Mouse (Mus musculus) adrenal gland, adult 8-10 months (tissue): ENCODE results near the gene A430005L14Rik. TPM values are rescaled to one million over a fixed set of nuclear protein-coding genes. Genes with fewer than 3 reads are reported as not detected.
A peak's percentile ranks its signal among the peaks of the same experiment; 100 is the strongest.

Source experiments
- DNase-seq: peaks from one replicate; pipeline ENCODE4 v3.0.0; 2022
- total RNA-seq, 4 experiments: library from RNA; stranded (reverse); gene quantifications; 2 replicates each; pipeline ENCODE4 v1.2.4; 2022

Gene A430005L14Rik
- total RNA-seq, 4 experiments from 2014 or later, result 20.5 to 22.0 (median 21.2) TPM

DNA sequence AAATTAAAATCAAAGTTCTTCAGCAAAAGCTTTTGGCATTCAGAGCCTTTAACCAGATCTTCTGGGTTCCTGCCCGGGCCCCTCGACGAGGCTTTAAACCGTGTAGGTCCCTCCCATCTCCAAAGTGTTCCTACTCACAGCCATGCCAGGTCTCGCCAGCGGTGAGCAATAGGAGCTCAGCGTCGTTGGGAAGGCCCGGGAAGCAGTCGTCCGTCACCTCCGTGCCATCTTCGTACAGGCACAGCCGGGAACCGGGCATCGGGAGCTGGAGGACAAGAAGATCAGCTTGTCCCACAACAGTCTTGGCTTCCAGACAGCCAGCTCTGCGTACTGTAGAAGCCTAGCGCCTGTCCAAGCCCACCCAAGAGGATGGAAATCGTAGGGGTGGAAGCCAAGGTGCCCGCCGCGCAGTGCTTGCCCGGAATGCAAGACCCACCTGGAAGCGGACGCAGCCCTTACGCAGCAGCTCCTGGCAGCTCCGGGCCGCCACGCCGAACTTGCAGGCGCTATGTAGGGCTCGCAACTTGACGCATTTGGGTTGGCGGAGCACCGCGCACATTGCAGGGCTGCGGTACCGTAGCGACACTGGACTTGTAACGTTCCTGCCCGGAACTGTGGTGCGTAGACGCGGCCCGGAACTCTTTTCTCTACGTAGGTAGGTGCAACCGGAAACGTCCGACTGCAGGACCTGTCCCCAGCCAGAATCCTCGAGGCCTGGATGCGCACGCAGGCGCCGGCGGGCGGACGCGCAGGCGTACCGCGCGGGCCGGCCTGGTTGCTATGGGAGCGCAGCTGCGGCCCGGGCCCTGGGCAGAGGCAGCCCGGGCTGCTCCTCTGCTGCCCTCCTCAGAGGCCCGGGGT lies 17.6 kb downstream of the A430005L14Rik start, which contains the start of the genes Dffb and Cep104:
TSS of gene Dffb (minus strand) at position 696 of the 861 bp plus-strand sequence.
TSS of gene Cep104 (plus strand) at position 764 of the 861 bp plus-strand sequence.
- DNase-seq, result peak; percentile 89

GRCm38 (mm10) chr4:153975292-153975662 lies 18.2 kb downstream of the A430005L14Rik start:
- DNase-seq, result no peak

GRCm38 (mm10) chr4:153975768-153976167 lies 18.7 kb downstream of the A430005L14Rik start:
- no peak for DNase-seq

DNA sequence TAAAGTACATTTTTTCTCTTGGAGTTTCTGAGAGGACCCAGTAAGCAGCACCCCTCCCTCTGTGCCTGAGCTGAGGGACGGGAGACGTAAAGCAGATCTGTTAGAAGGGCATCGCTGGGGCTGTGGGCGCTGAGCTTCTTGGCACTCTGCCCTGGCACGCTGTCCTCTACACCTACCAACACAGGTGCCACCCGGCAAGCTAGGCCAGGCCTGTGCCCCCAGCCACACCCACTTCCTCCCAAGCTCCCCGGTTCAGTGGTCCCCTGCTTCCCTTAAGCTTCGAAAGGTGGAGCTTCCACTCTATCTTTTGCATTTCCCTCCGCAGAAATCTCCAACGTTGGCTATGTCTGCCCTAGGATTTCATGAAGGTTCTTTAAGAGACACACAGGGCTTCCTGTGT lies 22.2 kb downstream of the A430005L14Rik start:
- no peak for DNase-seq

GRCm38 (mm10) chr4:153980470-153980869 lies 23.4 kb downstream of the A430005L14Rik start:
- no peak for DNase-seq

- no peak for DNase-seq
Observed at GRCm38 (mm10) chr4:153992715-153993114, 35.7 kb downstream of the A430005L14Rik start.

DNA sequence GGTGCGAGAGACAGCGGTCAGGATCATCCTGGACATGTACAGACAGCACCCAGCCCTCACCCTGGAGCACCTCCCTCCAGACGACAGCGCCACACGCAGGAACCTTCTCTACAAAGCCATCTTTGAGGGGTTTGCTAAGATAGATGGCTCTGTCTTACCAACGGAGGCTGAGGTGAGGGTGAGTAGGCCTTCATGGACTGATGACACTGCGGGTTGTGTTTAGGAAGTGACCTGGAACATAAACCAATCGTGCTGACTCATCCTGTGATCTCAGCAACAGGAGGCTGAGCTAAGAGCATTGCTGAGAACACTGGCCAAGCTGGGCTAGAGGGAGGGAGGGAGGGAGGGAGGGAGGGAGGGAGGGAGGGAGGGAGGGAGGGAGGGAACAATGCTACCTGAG lies 36.5 kb downstream of the A430005L14Rik start:
- DNase-seq, result no peak

GRCm38 (mm10) chr4:154005488-154005887 lies 48.5 kb downstream of the A430005L14Rik start:
- DNase-seq, result no peak

GRCm38 (mm10) chr4:154006264-154006663 lies 49.2 kb downstream of the A430005L14Rik start:
- no peak for DNase-seq

DNA sequence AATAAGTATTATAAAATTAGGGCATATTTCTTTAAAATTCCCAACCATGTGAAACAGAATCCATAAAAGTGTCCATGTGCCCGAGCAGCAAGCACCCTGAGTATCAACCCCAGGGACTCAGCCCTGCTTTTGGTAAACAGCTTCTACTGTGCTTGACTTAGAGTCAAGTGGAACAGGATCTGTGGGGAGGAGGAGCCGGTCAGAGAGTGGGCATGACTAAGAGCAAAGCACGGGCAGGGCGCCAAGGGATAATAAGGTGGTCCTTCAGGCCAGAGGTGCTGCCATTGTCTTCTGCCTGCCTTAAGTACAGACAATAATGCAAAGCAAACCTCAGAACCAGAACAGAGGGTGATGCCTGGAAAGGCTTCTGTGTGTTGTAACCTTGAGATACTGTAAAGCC lies 50.7 kb downstream of the A430005L14Rik start:
- no peak for DNase-seq

- no peak for DNase-seq
Observed at GRCm38 (mm10) chr4:154010907-154011645, 54.0 kb downstream of the A430005L14Rik start.

Other genes starting within 250 kb of the A430005L14Rik start
- gene Dffb, start 17.9 kb downstream of the A430005L14Rik start, total RNA-seq, result 10 to 100 TPM in 1 of 4 experiments, 1 to 10 TPM in 3; 3.2 to 12.7 (median 8.0) TPM
- 10 to 100 TPM; 25.5 to 33.1 (median 28.6) TPM for gene Cep104, start 18.0 kb downstream of the A430005L14Rik start, total RNA-seq
- gene Lrrc47, start 54.5 kb downstream of the A430005L14Rik start, total RNA-seq, result 10 to 100 TPM; 61.2 to 79.9 (median 66.8) TPM
- 10 to 100 TPM; 59.1 to 87.5 (median 78.5) TPM for gene Smim1, start 69.0 kb downstream of the A430005L14Rik start, total RNA-seq
- gene Ccdc27, start 85.4 kb downstream of the A430005L14Rik start, total RNA-seq, result not detected
- under 1 TPM in 1 of 4 experiments, not detected in 3; 0.22 TPM for gene Trp73, start 183.0 kb downstream of the A430005L14Rik start, total RNA-seq
- gene Wrap73, start 185.1 kb downstream of the A430005L14Rik start, total RNA-seq, result 10 to 100 TPM; 21.6 to 28.6 (median 22.8) TPM
- gene Tprgl, start 203.4 kb downstream of the A430005L14Rik start, total RNA-seq, result 100 to 1,000 TPM; 186 to 217 (median 196) TPM
- gene Megf6, start 213.5 kb downstream of the A430005L14Rik start, total RNA-seq, result 1 to 10 TPM; 1.2 to 3.8 (median 2.9) TPM